Mouse (Mus musculus): ENCODE data around the gene Snx3. TPM values are rescaled to one million over a fixed set of nuclear protein-coding genes. Genes with fewer than 3 reads are reported as not detected.

The Snx3 gene
- polyA plus RNA-seq, 2 experiments: 303 to 311 TPM

DNA sequence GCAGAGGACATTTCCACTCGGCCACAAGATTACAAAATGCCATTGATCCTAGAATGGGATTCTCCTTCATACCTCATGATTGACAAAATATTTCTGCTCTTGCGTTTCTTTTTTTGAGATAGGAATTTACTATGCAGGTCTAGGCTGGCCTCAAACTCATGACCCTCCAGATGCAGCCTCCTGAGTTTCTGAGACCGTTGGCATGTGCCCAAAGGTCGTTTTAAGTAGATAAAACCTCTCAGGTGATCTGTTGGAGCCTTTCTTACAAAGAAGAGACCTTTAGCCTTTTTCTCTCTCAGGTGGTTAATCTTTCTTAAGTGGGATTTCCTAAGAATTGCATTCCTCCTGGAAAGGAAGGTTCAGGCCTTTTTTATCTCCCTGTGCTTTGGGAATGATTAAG is 8.8 kb upstream of the Snx3 start:
- no peak for TF ChIP-seq POLR2A (IDR thresholded peaks at IDR 0.05; ENCODE audit: borderline replicate concordance, extremely low read depth, insufficient read depth, insufficient read length)
- WGBS: 54% methylated on average over 4 of the region's 4 CpGs
- DNase-seq (ENCODE audit: low spot score) (no peak), ATAC-seq (ENCODE audit: low FRiP score, low read depth) (no peak)
- Histone ChIP-seq H3K27me3 (ENCODE audit: control insufficient read depth, insufficient read depth, low read length) (no peaks in the 10 kb centered on the region), H3K4me2 (replicated peaks; ENCODE audit: low read depth, low read length, severe bottlenecking) (no peak overlapping the region), H3K4me1 (ENCODE audit: control insufficient read depth, insufficient read depth, low read length) (no peaks in the 10 kb centered on the region), H3K27ac (replicated peaks; ENCODE audit: low read depth, low read length) (no peak overlapping the region), H3K36me3 (ENCODE audit: control insufficient read depth, insufficient read depth, low read length) (no peaks in the 10 kb centered on the region), H3K4me3 (replicated peaks; ENCODE audit: low read length) (no peak overlapping the region), H3K9me3 (ENCODE audit: control insufficient read depth, low read length) (no peaks in the 10 kb centered on the region), H3K9ac (ENCODE audit: low read depth, low read length, severe bottlenecking) (no peak overlapping the region)

GRCm38 (mm10) chr10:42500611-42501010 is 1.2 kb upstream of the Snx3 start:
- H3K27ac ChIP-seq (replicated peaks; ENCODE audit: low read depth, low read length): 0 out of 2 replicates have a peak overlapping the region, but pooled peaks have one; percentile 98
- no peak for ATAC-seq (ENCODE audit: low FRiP score, low read depth)
- WGBS: 94% methylated on average over 8 of the region's 8 CpGs

GRCm38 (mm10) chr10:42501161-42501560 is 669 bp upstream of the Snx3 start:
- peak overlapping the region; percentile 95 for H3K4me3 ChIP-seq (replicated peaks; ENCODE audit: low read length)
- 89% methylated on average over 5 of the region's 5 CpGs for WGBS
- H3K4me2 ChIP-seq (replicated peaks; ENCODE audit: low read depth, low read length, severe bottlenecking): peak overlapping the region; percentile 36
- H3K36me3 ChIP-seq (ENCODE audit: control insufficient read depth, insufficient read depth, low read length): no peaks in the 10 kb centered on the region; the same call in 1 of the 2 replicates
- DNase-seq (ENCODE audit: low spot score): no peak
- no peak overlapping the region for H3K9ac ChIP-seq (ENCODE audit: low read depth, low read length, severe bottlenecking)
- ATAC-seq (ENCODE audit: low FRiP score, low read depth): no peak
- H3K4me1 ChIP-seq (ENCODE audit: control insufficient read depth, insufficient read depth, low read length): no peaks in the 10 kb centered on the region
- no peaks in the 10 kb centered on the region for H3K9me3 ChIP-seq (ENCODE audit: control insufficient read depth, low read length)
- no peak for TF ChIP-seq POLR2A (IDR thresholded peaks at IDR 0.05; ENCODE audit: borderline replicate concordance, extremely low read depth, insufficient read depth, insufficient read length)
- no peaks in the 10 kb centered on the region for H3K27me3 ChIP-seq (ENCODE audit: control insufficient read depth, insufficient read depth, low read length)
- peak overlapping the region; percentile 98 for H3K27ac ChIP-seq (replicated peaks; ENCODE audit: low read depth, low read length)

More at GRCm38 (mm10) chr10:42500611-42501010, 1.2 kb upstream of the Snx3 start:
- Histone ChIP-seq H3K36me3 (ENCODE audit: control insufficient read depth, insufficient read depth, low read length) (no peaks in the 10 kb centered on the region; the same call in 1 of the 2 replicates), H3K4me1 (ENCODE audit: control insufficient read depth, insufficient read depth, low read length) (no peaks in the 10 kb centered on the region), H3K27me3 (ENCODE audit: control insufficient read depth, insufficient read depth, low read length) (no peaks in the 10 kb centered on the region), H3K4me3 (replicated peaks; ENCODE audit: low read length) (no peak overlapping the region), H3K9ac (ENCODE audit: low read depth, low read length, severe bottlenecking) (no peak overlapping the region), H3K4me2 (replicated peaks; ENCODE audit: low read depth, low read length, severe bottlenecking) (no peak overlapping the region), H3K9me3 (ENCODE audit: control insufficient read depth, low read length) (no peaks in the 10 kb centered on the region)
- no peak for TF ChIP-seq POLR2A (IDR thresholded peaks at IDR 0.05; ENCODE audit: borderline replicate concordance, extremely low read depth, insufficient read depth, insufficient read length)
- DNase-seq (ENCODE audit: low spot score): no peak

GRCm38 (mm10) chr10:42502349-42503111 is 700 bp downstream of the Snx3 start:
- under 1% methylated on average over 42 of the region's 55 CpGs for WGBS
- Histone ChIP-seq H3K4me3 (replicated peaks; ENCODE audit: low read length) (peak overlapping the region; percentile 95), H3K9me3 (ENCODE audit: control insufficient read depth, low read length) (no peaks in the 10 kb centered on the region), H3K4me2 (replicated peaks; ENCODE audit: low read depth, low read length, severe bottlenecking) (peak overlapping the region; percentile 74), H3K36me3 (ENCODE audit: control insufficient read depth, insufficient read depth, low read length) (no peaks in the 10 kb centered on the region; the same call in 1 of the 2 replicates), H3K27ac (replicated peaks; ENCODE audit: low read depth, low read length) (peak overlapping the region; percentile 98), H3K27me3 (ENCODE audit: control insufficient read depth, insufficient read depth, low read length) (no peaks in the 10 kb centered on the region), H3K4me1 (ENCODE audit: control insufficient read depth, insufficient read depth, low read length) (no peaks in the 10 kb centered on the region), H3K9ac (ENCODE audit: low read depth, low read length, severe bottlenecking) (peak overlapping the region; percentile 90)
- peak; percentile 82 for DNase-seq (ENCODE audit: low spot score)
- peak; percentile 32 for ATAC-seq (ENCODE audit: low FRiP score, low read depth)
- 0 out of 2 replicates have a peak, but pooled peaks have one; percentile 27 for TF ChIP-seq POLR2A (IDR thresholded peaks at IDR 0.05; ENCODE audit: borderline replicate concordance, extremely low read depth, insufficient read depth, insufficient read length)

DNA sequence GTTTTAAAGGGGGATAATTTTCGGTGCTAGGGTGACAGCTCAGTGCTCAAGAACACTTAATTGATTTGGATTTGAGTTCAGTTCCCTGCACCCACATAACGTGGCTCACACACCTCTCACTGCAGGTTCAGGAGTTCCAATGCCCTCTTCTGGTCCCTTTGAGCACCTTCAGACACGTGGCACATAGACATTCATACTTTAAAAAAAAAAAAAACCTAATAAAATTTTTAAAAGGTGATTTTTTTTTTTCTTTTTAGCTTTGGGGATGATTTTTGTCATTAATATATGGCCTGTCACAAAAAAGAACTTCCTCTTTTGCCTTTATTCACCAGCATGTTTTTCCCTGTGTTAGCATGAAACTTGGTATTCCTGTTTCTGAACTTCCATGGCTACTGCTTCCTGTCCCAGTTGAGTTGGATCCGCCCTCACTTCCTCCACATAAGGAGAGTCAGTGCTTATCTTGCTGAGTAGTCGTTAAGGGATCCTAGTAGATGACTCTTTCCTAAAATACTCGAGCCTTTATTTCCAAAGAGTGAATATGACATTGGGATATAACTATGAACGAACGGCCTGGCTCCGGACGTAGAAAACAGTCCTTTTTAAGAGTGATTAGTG is 2.4 kb downstream of the Snx3 start:
- WGBS: 90% methylated on average over 10 of the region's 10 CpGs
- no peaks in the 10 kb centered on the region for H3K9me3 ChIP-seq (ENCODE audit: control insufficient read depth, low read length)
- no peak overlapping the region for H3K4me2 ChIP-seq (replicated peaks; ENCODE audit: low read depth, low read length, severe bottlenecking)
- H3K9ac ChIP-seq (ENCODE audit: low read depth, low read length, severe bottlenecking): no peak overlapping the region
- no peaks in the 10 kb centered on the region for H3K4me1 ChIP-seq (ENCODE audit: control insufficient read depth, insufficient read depth, low read length)
- no peak for DNase-seq (ENCODE audit: low spot score)
- H3K27ac ChIP-seq (replicated peaks; ENCODE audit: low read depth, low read length): no peak overlapping the region
- no peaks in the 10 kb centered on the region for H3K27me3 ChIP-seq (ENCODE audit: control insufficient read depth, insufficient read depth, low read length)
- TF ChIP-seq POLR2A (IDR thresholded peaks at IDR 0.05; ENCODE audit: borderline replicate concordance, extremely low read depth, insufficient read depth, insufficient read length): no peak
- peaks cover 8% of the 10 kb centered on the region for H3K36me3 ChIP-seq (ENCODE audit: control insufficient read depth, insufficient read depth, low read length)
- no peak overlapping the region for H3K4me3 ChIP-seq (replicated peaks; ENCODE audit: low read length)
- ATAC-seq (ENCODE audit: low FRiP score, low read depth): no peak

Data from limb, embryonic 14.5 days (tissue).